In the genomic region with DNA sequence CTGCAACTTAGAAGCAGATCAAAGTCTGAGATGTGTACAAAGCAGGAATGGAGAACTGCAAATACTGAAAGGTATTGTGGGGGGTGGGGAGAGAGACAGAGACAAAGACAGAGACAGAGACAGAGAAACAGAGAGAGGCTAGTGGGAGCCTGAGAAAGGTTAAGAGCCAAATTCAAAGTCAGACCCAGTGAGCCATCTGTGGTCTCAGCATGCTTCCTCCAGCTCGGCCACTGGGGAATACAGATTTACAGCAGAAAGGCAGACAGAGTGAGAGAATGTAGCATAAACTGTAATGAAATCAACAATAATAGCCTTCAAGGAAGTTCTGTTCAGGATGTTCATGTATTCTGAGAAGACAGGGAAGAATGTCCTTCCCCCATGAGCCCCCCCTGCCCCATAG, we compare ENCODE assay signal across 20 mouse cellular contexts. TPM values are rescaled to one million over a fixed set of nuclear protein-coding genes. Genes with fewer than 3 reads are reported as not detected.
"Had no signal": no experiment of that assay in that cellular context is flagged by ENCODE, and none has a peak within 500 bp of the region (broad histone marks: within the 10 kb centered on the region; RNA-seq: fewer than 3 reads in every experiment).

No protein-coding gene starts in this region.

- H3K36me3 ChIP-seq: liver, embryonic 15.5 days; lung, embryonic 15.5 days; stomach, embryonic 15.5 days had no signal

- H3K4me3 ChIP-seq: liver, embryonic 15.5 days; lung, embryonic 15.5 days; megakaryocyte, embryonic 14.5 days; midbrain, embryonic 12.5 days; stomach, embryonic 15.5 days had no signal

- DNase-seq: liver, postnatal 0 days; lung, adult 2 months; lung, postnatal 14 days; lung, postnatal 36 days; midbrain, embryonic 14.5 days; right cerebral cortex, postnatal 14 days; thymus, adult 2 months; thymus, postnatal 25 days; thymus, postnatal 4 days had no signal

- H3K27ac ChIP-seq: liver, embryonic 15.5 days; lung, embryonic 15.5 days; macrophage; midbrain, embryonic 12.5 days; stomach, embryonic 15.5 days; stomach, postnatal 0 days had no signal

- H3K4me2 ChIP-seq: liver, embryonic 15.5 days; lung, embryonic 15.5 days; midbrain, embryonic 12.5 days; stomach, embryonic 15.5 days had no signal

- H3K4me1 ChIP-seq: liver, embryonic 15.5 days; lung, embryonic 15.5 days; midbrain, embryonic 12.5 days; stomach, embryonic 15.5 days had no signal

- H3K9ac ChIP-seq: liver, embryonic 15.5 days; liver, postnatal 0 days; lung, embryonic 15.5 days; midbrain, embryonic 12.5 days; stomach, embryonic 15.5 days had no signal

- H3K27me3 ChIP-seq: liver, embryonic 15.5 days; lung, embryonic 15.5 days; midbrain, embryonic 12.5 days; stomach, embryonic 15.5 days had no signal

- H3K9me3 ChIP-seq: liver, embryonic 15.5 days; megakaryocyte, embryonic 14.5 days; midbrain, embryonic 12.5 days; stomach, embryonic 15.5 days had no signal

- ATAC-seq: liver, postnatal 0 days; lung, postnatal 0 days; midbrain, embryonic 16.5 days had no signal

RNA-seq across cellular contexts. Expression of a gene that starts 10.5 kb away (rescaled TPM):
- total RNA-seq: megakaryocyte progenitor cell, adult 5-6 weeks; monocyte, adult 5-6 weeks had no signal
- polyA plus RNA-seq: liver, postnatal 0 days had no signal

RNA-seq across cellular contexts. Expression of a gene that starts 20.4 kb away (rescaled TPM):
- total RNA-seq: monocyte, adult 5-6 weeks had no signal
- polyA plus RNA-seq: macrophage; stomach, embryonic 15.5 days had no signal
